Mouse (Mus musculus): Measurements from ENCODE around the gene Synj2. TPM values are rescaled to one million over a fixed set of nuclear protein-coding genes. Genes with fewer than 3 reads are reported as not detected.

The Synj2 gene
- polyA plus RNA-seq (2012; rRNA removed), result 1.5 and 1.8 TPM in 2 replicates

- no peaks in the 10 kb centered on the region for H3K27me3 ChIP-seq (replicated peaks; ENCODE audit: control insufficient read depth, insufficient read depth, low read length)
- H3K36me3 ChIP-seq (ENCODE audit: control insufficient read depth, insufficient read depth, low read length), result no peaks in the 10 kb centered on the region
- TF ChIP-seq POLR2A (IDR thresholded peaks at IDR 0.05; ENCODE audit: low read depth, low read length) (no peak), CTCF (conservative IDR thresholded peaks at IDR 0.05; ENCODE audit: insufficient read depth, insufficient read length, low read depth, low read length) (no peak)
- 2% methylated on average over 42 of the region's 52 CpGs for WGBS
- H3K4me3 ChIP-seq (ENCODE audit: insufficient read depth, low read depth, low read length), result peak within 1 kb of the TSS; percentile 87
- H3K4me1 ChIP-seq (ENCODE audit: control insufficient read depth, insufficient read depth, low read length), result peaks cover 4% of the 10 kb centered on the region
- no peak within 1 kb of the TSS for H3K27ac ChIP-seq (ENCODE audit: insufficient read depth, low read depth, low read length)
- DNase-seq, result peak; percentile 61
Measured at GRCm38 (mm10) chr17:5941230-5942043, at the start of gene Synj2. Gene Synj2, plus strand, starts transcription at chr17:5941280.

- WGBS, result 80% methylated on average over 9 of the region's 9 CpGs
- no peak for DNase-seq
- Histone ChIP-seq H3K4me1 (ENCODE audit: control insufficient read depth, insufficient read depth, low read length) (peaks cover 16% of the 10 kb centered on the region), H3K27me3 (replicated peaks; ENCODE audit: control insufficient read depth, insufficient read depth, low read length) (no peaks in the 10 kb centered on the region), H3K4me3 (ENCODE audit: insufficient read depth, low read depth, low read length) (no peak overlapping the region), H3K27ac (ENCODE audit: insufficient read depth, low read depth, low read length) (no peak overlapping the region), H3K36me3 (ENCODE audit: control insufficient read depth, insufficient read depth, low read length) (no peaks in the 10 kb centered on the region; the same call in 1 of the 2 replicates)
- TF ChIP-seq CTCF (conservative IDR thresholded peaks at IDR 0.05; ENCODE audit: insufficient read depth, insufficient read length, low read depth, low read length), result no peak
- no peak for TF ChIP-seq POLR2A (IDR thresholded peaks at IDR 0.05; ENCODE audit: low read depth, low read length)
Measured at GRCm38 (mm10) chr17:5891933-5892683, 49.0 kb upstream of the Synj2 start.

GRCm38 (mm10) chr17:5893092-5893491 is 48.0 kb upstream of the Synj2 start:
- 27% methylated on average over 7 of the region's 7 CpGs for WGBS
- Histone ChIP-seq H3K27me3 (replicated peaks; ENCODE audit: control insufficient read depth, insufficient read depth, low read length) (no peaks in the 10 kb centered on the region), H3K4me1 (ENCODE audit: control insufficient read depth, insufficient read depth, low read length) (peaks cover 13% of the 10 kb centered on the region), H3K36me3 (ENCODE audit: control insufficient read depth, insufficient read depth, low read length) (no peaks in the 10 kb centered on the region; the same call in 1 of the 2 replicates), H3K4me3 (ENCODE audit: insufficient read depth, low read depth, low read length) (no peak overlapping the region), H3K27ac (ENCODE audit: insufficient read depth, low read depth, low read length) (peak overlapping the region; percentile 58)
- DNase-seq, result peak; percentile 92
- TF ChIP-seq POLR2A (IDR thresholded peaks at IDR 0.05; ENCODE audit: low read depth, low read length), result no peak
- TF ChIP-seq CTCF (conservative IDR thresholded peaks at IDR 0.05; ENCODE audit: insufficient read depth, insufficient read length, low read depth, low read length), result no peak

GRCm38 (mm10) chr17:5893574-5894148 is 47.4 kb upstream of the Synj2 start:
- Histone ChIP-seq H3K27ac (ENCODE audit: insufficient read depth, low read depth, low read length) (peak overlapping the region; percentile 58), H3K36me3 (ENCODE audit: control insufficient read depth, insufficient read depth, low read length) (no peaks in the 10 kb centered on the region; the same call in 1 of the 2 replicates), H3K4me3 (ENCODE audit: insufficient read depth, low read depth, low read length) (no peak overlapping the region), H3K4me1 (ENCODE audit: control insufficient read depth, insufficient read depth, low read length) (peaks cover 13% of the 10 kb centered on the region), H3K27me3 (replicated peaks; ENCODE audit: control insufficient read depth, insufficient read depth, low read length) (no peaks in the 10 kb centered on the region)
- WGBS, result 68% methylated on average over 7 of the region's 7 CpGs
- no peak for DNase-seq
- TF ChIP-seq POLR2A (IDR thresholded peaks at IDR 0.05; ENCODE audit: low read depth, low read length) (no peak), CTCF (conservative IDR thresholded peaks at IDR 0.05; ENCODE audit: insufficient read depth, insufficient read length, low read depth, low read length) (no peak)

- H3K4me1 ChIP-seq (ENCODE audit: control insufficient read depth, insufficient read depth, low read length), result peaks cover 13% of the 10 kb centered on the region
- H3K27ac ChIP-seq (ENCODE audit: insufficient read depth, low read depth, low read length), result no peak overlapping the region
- no peak for TF ChIP-seq CTCF (conservative IDR thresholded peaks at IDR 0.05; ENCODE audit: insufficient read depth, insufficient read length, low read depth, low read length)
- TF ChIP-seq POLR2A (IDR thresholded peaks at IDR 0.05; ENCODE audit: low read depth, low read length), result no peak
- H3K4me3 ChIP-seq (ENCODE audit: insufficient read depth, low read depth, low read length), result no peak overlapping the region
- H3K36me3 ChIP-seq (ENCODE audit: control insufficient read depth, insufficient read depth, low read length), result no peaks in the 10 kb centered on the region
- DNase-seq, result no peak
- 45% methylated on average over 4 of the region's 4 CpGs for WGBS
- H3K27me3 ChIP-seq (replicated peaks; ENCODE audit: control insufficient read depth, insufficient read depth, low read length), result no peaks in the 10 kb centered on the region
Measured at GRCm38 (mm10) chr17:5896066-5896465, 45.0 kb upstream of the Synj2 start.

GRCm38 (mm10) chr17:5896607-5897006 is 44.5 kb upstream of the Synj2 start:
- WGBS, result 91% methylated on average over 7 of the region's 7 CpGs
- no peak overlapping the region for H3K27ac ChIP-seq (ENCODE audit: insufficient read depth, low read depth, low read length)
- no peak for DNase-seq
- TF ChIP-seq CTCF (conservative IDR thresholded peaks at IDR 0.05; ENCODE audit: insufficient read depth, insufficient read length, low read depth, low read length) (no peak), POLR2A (IDR thresholded peaks at IDR 0.05; ENCODE audit: low read depth, low read length) (no peak)
- H3K36me3 ChIP-seq (ENCODE audit: control insufficient read depth, insufficient read depth, low read length), result no peaks in the 10 kb centered on the region
- peaks cover 13% of the 10 kb centered on the region for H3K4me1 ChIP-seq (ENCODE audit: control insufficient read depth, insufficient read depth, low read length)
- no peak overlapping the region for H3K4me3 ChIP-seq (ENCODE audit: insufficient read depth, low read depth, low read length)
- no peaks in the 10 kb centered on the region for H3K27me3 ChIP-seq (replicated peaks; ENCODE audit: control insufficient read depth, insufficient read depth, low read length)

All from kidney, adult 2 months (tissue).